Mouse (Mus musculus) duodenum, adult 2 months (tissue): ENCODE results near the gene Olfr1031. TPM values are rescaled to one million over a fixed set of nuclear protein-coding genes. Genes with fewer than 3 reads are reported as not detected.

Source experiments
- polyA plus RNA-seq: library from polyadenylated mRNA; depleted of rRNA; stranded (reverse); fragments of >200 nt; gene quantifications from 2 replicates; pipeline ENCODE4 v1.2.3, GENCODE M21; 2012; ENCODE audit warnings: low replicate concordance; rRNA removed

Gene Olfr1031
- polyA plus RNA-seq, result not detected in 2 replicates

GRCm38 (mm10) chr2:85990004-85990403, at the start of gene Olfr1031:
Olfr1031 (plus strand) TSS chr2:85990304.

GRCm38 (mm10) chr2:85950137-85950536, 40.0 kb upstream of the Olfr1031 start, which contains the start of gene Olfr1028:
Olfr1028 (plus strand) TSS chr2:85950437.

GRCm38 (mm10) chr2:85973595-85973994, 16.5 kb upstream of the Olfr1031 start, which contains the start of gene Olfr1029:
Olfr1029 (plus strand) TSS chr2:85973895.

GRCm38 (mm10) chr2:85978976-85979375, 11.1 kb upstream of the Olfr1031 start, which contains the start of gene Olfr1030:
Olfr1030 (plus strand) TSS chr2:85979276.

GRCm38 (mm10) chr2:86005240-86005639, 15.1 kb downstream of the Olfr1031 start, which contains the start of gene Olfr1032:
Olfr1032 (plus strand) TSS chr2:86005540.

GRCm38 (mm10) chr2:86020406-86020805, 30.3 kb downstream of the Olfr1031 start, which contains the start of gene Olfr1033:
Olfr1033 (plus strand) TSS chr2:86020633.

Other genes with a start within 250 kb of the Olfr1031 start
- not detected in 2 replicates for gene Olfr1012, start 227.5 kb upstream of the Olfr1031 start, polyA plus RNA-seq
- gene Olfr1013, start 223.2 kb upstream of the Olfr1031 start, polyA plus RNA-seq, result not detected in 2 replicates
- gene Olfr1014, start 217.6 kb upstream of the Olfr1031 start, polyA plus RNA-seq, result not detected in 2 replicates
- not detected in 2 replicates for gene Olfr1015, start 208.3 kb upstream of the Olfr1031 start, polyA plus RNA-seq
- gene Olfr1016, start 187.8 kb upstream of the Olfr1031 start, polyA plus RNA-seq, result not detected in 2 replicates
- gene Olfr1018, start 171.8 kb upstream of the Olfr1031 start, polyA plus RNA-seq, result not detected in 2 replicates
- gene Olfr1019, start 144.8 kb upstream of the Olfr1031 start, polyA plus RNA-seq, result not detected in 2 replicates
- gene Olfr1020, start 143.3 kb upstream of the Olfr1031 start, polyA plus RNA-seq, result not detected in 2 replicates
- not detected in 2 replicates for gene Olfr1022, start 121.7 kb upstream of the Olfr1031 start, polyA plus RNA-seq
- gene Olfr1023, start 104.7 kb upstream of the Olfr1031 start, polyA plus RNA-seq, result not detected in 2 replicates
- gene Olfr1024, start 85.3 kb upstream of the Olfr1031 start, polyA plus RNA-seq, result not detected in 2 replicates
- gene Olfr1025-ps1, start 75.1 kb upstream of the Olfr1031 start, polyA plus RNA-seq, result not detected in 2 replicates
- not detected in 2 replicates for gene Olfr1026, start 68.7 kb upstream of the Olfr1031 start, polyA plus RNA-seq
- gene Olfr1028, start 39.9 kb upstream of the Olfr1031 start, polyA plus RNA-seq, result not detected in 2 replicates
- gene Olfr1029, start 16.4 kb upstream of the Olfr1031 start, polyA plus RNA-seq, result not detected in 2 replicates
- gene Olfr1030, start 11.0 kb upstream of the Olfr1031 start, polyA plus RNA-seq, result not detected in 2 replicates
- not detected in 2 replicates for gene Olfr1032, start 15.2 kb downstream of the Olfr1031 start, polyA plus RNA-seq
- 0.04 and 0.14 TPM in 2 replicates for gene Olfr1033, start 30.3 kb downstream of the Olfr1031 start, polyA plus RNA-seq
- not detected in 2 replicates for gene Olfr1034, start 55.6 kb downstream of the Olfr1031 start, polyA plus RNA-seq
- not detected in 2 replicates for gene Olfr1036, start 83.7 kb downstream of the Olfr1031 start, polyA plus RNA-seq
- not detected in 2 replicates for gene Olfr1037, start 97.1 kb downstream of the Olfr1031 start, polyA plus RNA-seq
- gene Olfr1039, start 145.6 kb downstream of the Olfr1031 start, polyA plus RNA-seq, result not detected in 2 replicates
- gene Olfr1040, start 156.4 kb downstream of the Olfr1031 start, polyA plus RNA-seq, result not detected in 2 replicates
- not detected in 2 replicates for gene Olfr1042, start 171.5 kb downstream of the Olfr1031 start, polyA plus RNA-seq
- gene Olfr1043, start 177.2 kb downstream of the Olfr1031 start, polyA plus RNA-seq, result not detected in 2 replicates
- gene Olfr1044, start 187.5 kb downstream of the Olfr1031 start, polyA plus RNA-seq, result not detected in 2 replicates
- gene Olfr52, start 195.4 kb downstream of the Olfr1031 start, polyA plus RNA-seq, result not detected in 2 replicates
- gene Olfr1045, start 212.7 kb downstream of the Olfr1031 start, polyA plus RNA-seq, result not detected in 2 replicates
- not detected in 2 replicates for gene Olfr1046, start 229.0 kb downstream of the Olfr1031 start, polyA plus RNA-seq
- not detected in 2 replicates for gene Olfr1047, start 241.1 kb downstream of the Olfr1031 start, polyA plus RNA-seq
- not detected in 2 replicates for gene Olfr1048, start 250.0 kb downstream of the Olfr1031 start, polyA plus RNA-seq